Mouse (Mus musculus) central nervous system, embryonic 18 days (tissue): ENCODE measurements around the gene Clspn. TPM values are rescaled to one million over a fixed set of nuclear protein-coding genes. Genes with fewer than 3 reads are reported as not detected.

ENCODE experiments used
- polyA plus RNA-seq: library from polyadenylated mRNA; depleted of rRNA; stranded (reverse); fragments of >200 nt; gene quantifications from 2 replicates; pipeline ENCODE4 v1.2.3, GENCODE M21; 2012; rRNA removed

Gene Clspn
- polyA plus RNA-seq, result 2.4 and 3.2 TPM in 2 replicates

DNA sequence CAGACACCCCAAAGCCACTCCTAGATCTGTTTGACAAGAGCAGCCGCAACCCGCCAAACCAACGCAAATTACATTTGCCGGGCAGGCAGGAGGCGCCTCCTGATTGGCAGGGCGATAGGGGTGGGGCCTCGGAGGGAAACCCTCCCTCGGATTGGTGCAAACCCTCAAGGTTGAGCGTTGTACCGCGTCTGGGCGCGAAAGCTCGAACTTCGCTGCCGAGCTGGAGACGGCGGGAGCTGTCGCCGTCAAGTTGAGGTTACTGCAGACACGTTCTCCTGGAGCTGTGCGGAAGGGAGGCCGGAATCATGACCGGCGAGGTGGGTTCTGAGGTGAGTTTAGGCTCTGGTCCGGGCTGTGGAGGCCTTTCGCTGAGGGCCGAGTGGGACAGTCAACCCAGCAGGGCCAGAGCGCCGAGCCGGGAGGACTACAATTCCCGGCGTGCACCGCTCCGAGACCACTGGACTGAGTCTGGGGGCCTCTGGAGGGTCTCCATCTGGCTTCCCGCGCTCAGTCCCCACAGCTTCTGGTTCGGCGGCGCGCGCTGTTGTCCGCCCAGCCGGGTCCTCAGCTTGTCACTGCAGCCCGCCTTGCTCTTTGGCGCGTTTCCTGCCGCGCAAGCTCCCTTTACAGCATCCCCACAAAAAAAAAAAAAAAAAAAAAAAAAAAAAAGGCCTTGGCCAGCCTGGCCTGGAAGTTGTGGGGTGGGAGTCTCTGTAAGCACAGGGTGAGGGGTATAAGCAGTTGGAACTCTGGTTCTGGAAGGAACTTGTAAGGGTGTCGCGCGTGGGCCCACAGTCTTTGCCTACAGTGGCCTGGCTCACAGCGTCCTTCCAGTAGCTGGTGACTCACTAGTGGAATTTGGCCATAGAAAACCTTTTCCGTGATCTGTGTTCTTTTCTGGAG, at the start of gene Clspn:
Clspn (plus strand) TSS at position 127 of the 903 bp plus-strand sequence.

DNA sequence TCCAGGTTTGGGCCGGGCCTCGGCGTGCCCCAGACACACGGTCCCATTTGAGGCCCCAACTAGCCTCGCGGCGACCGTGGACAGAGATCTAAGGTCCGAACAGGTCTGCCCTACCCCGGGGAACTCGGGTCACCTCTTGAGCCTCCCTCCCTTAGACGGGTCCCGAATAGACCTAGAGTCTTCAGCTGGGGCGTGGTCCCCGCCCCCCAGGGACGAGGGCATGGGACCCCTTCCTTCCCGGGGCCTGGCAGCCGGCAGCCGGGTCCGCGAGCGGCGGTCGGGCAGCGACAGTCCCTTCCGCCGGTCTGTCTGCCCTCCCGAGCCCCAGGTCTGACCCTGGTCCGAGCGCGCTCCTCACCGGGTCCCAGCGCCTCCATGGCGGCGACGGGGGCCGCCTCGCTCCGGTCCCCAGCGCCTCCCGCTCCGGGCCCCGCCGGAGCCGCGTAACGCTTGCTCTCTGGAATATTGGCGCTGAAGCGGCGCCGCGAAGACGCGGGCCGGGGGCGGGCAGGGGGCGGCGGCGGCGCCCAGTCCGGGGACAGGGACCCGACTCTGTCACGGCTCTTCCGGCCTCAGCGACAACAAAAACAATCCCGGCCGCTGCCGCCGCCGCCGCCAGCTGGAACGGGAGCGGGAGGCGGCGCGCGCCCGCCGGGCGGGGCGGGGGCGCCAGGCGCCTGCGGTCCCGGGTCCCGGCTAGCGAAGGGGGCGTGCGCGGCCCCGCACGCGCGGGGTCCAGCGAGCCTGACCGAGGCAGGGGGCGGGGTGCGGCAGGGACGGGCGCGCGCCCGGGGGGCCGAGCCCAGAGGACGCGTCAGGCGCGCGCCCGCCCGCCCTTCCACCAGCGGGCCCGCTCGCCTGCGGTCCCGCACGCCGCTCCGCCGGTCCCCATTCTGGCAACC, 23.7 kb upstream of the Clspn start, which contains the start of gene Ago4:
Ago4 (minus strand) TSS at position 646 of the 902 bp plus-strand sequence.

DNA sequence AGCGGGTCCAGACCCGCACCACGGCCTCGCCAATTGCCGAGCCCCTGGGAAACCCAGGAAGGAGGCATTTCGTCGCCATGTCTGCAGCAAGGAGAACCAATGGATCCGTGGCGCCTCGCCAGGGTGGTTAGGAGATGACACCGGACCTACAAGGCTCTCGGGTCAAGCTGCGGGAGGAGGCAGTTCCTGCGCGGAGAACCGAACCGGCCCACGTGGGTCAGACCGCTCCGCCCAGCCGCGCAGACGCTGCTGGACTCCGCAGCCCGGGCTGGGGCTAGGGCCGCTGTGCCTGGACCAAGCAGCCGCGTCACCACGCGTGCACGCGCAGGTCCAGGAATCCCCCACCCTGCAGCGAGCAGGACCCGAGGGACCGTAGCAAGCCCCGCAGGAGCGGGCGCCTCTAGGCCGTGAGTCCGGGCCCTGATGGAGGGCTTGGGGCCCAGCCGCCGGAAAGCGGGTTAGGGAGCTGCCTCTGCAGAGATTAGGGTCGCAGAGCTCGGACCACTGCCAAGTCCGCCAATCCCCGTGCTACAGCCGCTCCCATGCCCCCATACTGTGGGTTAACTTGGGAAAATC, 53.0 kb downstream of the Clspn start, which contains the start of gene 5730409E04Rik:
5730409E04Rik (plus strand) TSS at position 213 of the 576 bp plus-strand sequence.

Other genes starting within 250 kb of the Clspn start
- gene Adprhl2, start 235.2 kb upstream of the Clspn start, polyA plus RNA-seq, result 69.2 TPM in 2 replicates
- gene Tekt2, start 231.2 kb upstream of the Clspn start, polyA plus RNA-seq, result 20.8 and 26.3 TPM in 2 replicates
- 7.7 and 8.4 TPM in 2 replicates for gene Ago3, start 127.4 kb upstream of the Clspn start, polyA plus RNA-seq
- 39.8 and 46.8 TPM in 2 replicates for gene Ago1, start 88.4 kb upstream of the Clspn start, polyA plus RNA-seq
- 8.8 and 9.3 TPM in 2 replicates for gene Ago4, start 23.5 kb upstream of the Clspn start, polyA plus RNA-seq
- 29.5 and 32.0 TPM in 2 replicates for gene 5730409E04Rik, start 52.9 kb downstream of the Clspn start, polyA plus RNA-seq
- gene Psmb2, start 120.7 kb downstream of the Clspn start, polyA plus RNA-seq, result 223 and 230 TPM in 2 replicates
- gene Tfap2e, start 179.3 kb downstream of the Clspn start, polyA plus RNA-seq, result 1.3 and 1.5 TPM in 2 replicates
- gene Ncdn, start 196.5 kb downstream of the Clspn start, polyA plus RNA-seq, result 162 and 181 TPM in 2 replicates
- gene AU040320, start 196.6 kb downstream of the Clspn start, polyA plus RNA-seq, result 35.0 and 35.4 TPM in 2 replicates